Mouse (Mus musculus) megakaryocyte, embryonic 14.5 days (primary cell): ENCODE data around the gene Rab5a.

Experiments
- FLI1 ChIP-seq: IDR thresholded peaks from 2 replicates; pipeline ENCODE4 v1.6.1; 2012; ENCODE audit warnings: low read length, inconsistent platforms, mixed read lengths
- GATA1 ChIP-seq: IDR thresholded peaks from 3 replicates; pipeline ENCODE4 v1.6.1; 2012; ENCODE audit warnings: mixed read lengths, low read length, inconsistent platforms, borderline replicate concordance

DNA sequence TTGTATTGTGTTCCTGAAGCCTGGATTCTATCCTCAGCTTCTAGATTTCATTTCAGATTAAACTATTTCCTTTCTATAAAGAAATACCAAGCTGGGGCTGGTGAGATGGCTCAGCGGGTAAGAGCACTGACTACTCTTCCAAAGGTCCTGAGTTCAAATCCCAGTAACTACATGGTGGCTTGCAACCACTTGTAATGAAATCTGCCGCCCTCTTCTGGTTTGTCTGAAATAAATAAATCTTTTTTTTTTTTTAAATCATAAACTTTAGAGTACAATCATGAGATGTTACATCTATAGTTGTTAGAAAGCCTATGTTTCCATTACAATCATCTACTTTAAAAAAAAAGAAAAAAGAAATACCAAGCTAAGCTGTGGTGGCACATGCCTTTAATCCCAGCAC lies 23.9 kb downstream of the Rab5a start:
- TF ChIP-seq GATA1 = no peak
- no peak for TF ChIP-seq FLI1
